Mouse (Mus musculus): ENCODE data around the gene Vapb. TPM values are rescaled to one million over a fixed set of nuclear protein-coding genes. Genes with fewer than 3 reads are reported as not detected.

Gene Vapb
- total RNA-seq, 1 experiment from 2014 or later = 177 TPM

Small RNA genes lying within 50 kb of the gene (microRNA-seq; reads per million reads assigned to microRNA genes)
- 0 to 1.7 reads per million in 2 experiments for gene Mir6340

Other genes with a start within 250 kb of the Vapb start
- gene 1700021F07Rik, start 214.9 kb upstream of the Vapb start, total RNA-seq (2021) = not detected in 2 replicates
- gene Ankrd60, start 159.1 kb upstream of the Vapb start, total RNA-seq (2021) = not detected in 2 replicates
- 27.0 and 31.9 TPM in 2 replicates for gene Rab22a, start 77.8 kb upstream of the Vapb start, total RNA-seq (2021)
- not detected in 2 replicates for gene 1700010B08Rik, start 18.1 kb upstream of the Vapb start, total RNA-seq (2021)